ENCODE assay signal across 10 mouse cellular contexts in the genomic region with DNA sequence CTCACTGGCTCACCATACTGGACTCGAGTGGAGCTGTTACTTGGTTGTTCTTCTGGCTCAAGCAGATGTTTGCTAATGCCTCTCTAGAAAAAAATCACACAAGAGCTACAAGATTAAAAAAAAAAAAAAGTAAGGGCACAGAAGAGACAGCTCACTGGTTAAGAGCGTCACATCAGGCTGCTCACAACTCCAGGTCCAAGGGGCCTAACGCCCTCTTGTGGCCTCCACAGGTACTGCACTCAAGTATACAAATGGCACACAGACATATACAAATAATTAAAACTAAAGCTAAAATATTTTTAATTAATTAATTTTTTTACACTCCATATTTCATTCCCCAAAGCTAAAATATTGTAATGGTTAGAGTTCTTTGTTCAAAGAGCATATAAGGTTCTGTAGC. TPM values are rescaled to one million over a fixed set of nuclear protein-coding genes. Genes with fewer than 3 reads are reported as not detected.
DNase-seq lines count a peak whose midpoint lies in the region; TF ChIP-seq lines count a peak whose summit lies in the region.
"Had no signal": no experiment of that assay in that cellular context is flagged by ENCODE, and none has a peak within 500 bp of the region (broad histone marks: within the 10 kb centered on the region; RNA-seq: fewer than 3 reads in every experiment).

No protein-coding gene starts in this region.

- H3K4me1 ChIP-seq in bone marrow, adult 2 months (ENCODE audit: control insufficient read depth, insufficient read depth, low read length): no peaks in the 10 kb centered on the region

- no peak for TF ChIP-seq POLR2A in bone marrow, adult 2 months (IDR thresholded peaks at IDR 0.05; ENCODE audit: borderline replicate concordance, control insufficient read depth, low read depth, low read length)

- peak; percentile 75 for TF ChIP-seq CTCF in layer of hippocampus, adult 2 months (conservative IDR thresholded peaks at IDR 0.05)
- TF ChIP-seq CTCF in bone marrow, adult 2 months (IDR thresholded peaks at IDR 0.05; ENCODE audit: control insufficient read depth, insufficient read depth, low read length): peak; percentile 55

- H3K27ac ChIP-seq in layer of hippocampus, adult 2 months: no peak overlapping the region
- H3K27ac ChIP-seq in bone marrow, adult 2 months (ENCODE audit: control insufficient read depth, insufficient read depth, low read depth, low read length, poor library complexity): no peak overlapping the region
- H3K27ac ChIP-seq: hindbrain, embryonic 14.5 days had no signal

- no peak for DNase-seq in layer of hippocampus, adult 2 months (ENCODE audit: low spot score in 2 of 2)
- DNase-seq in layer of hippocampus, postnatal 10 days (ENCODE audit: low spot score in 2 of 2): no peak
- DNase-seq in thymus, postnatal 4 days: peak; percentile 55
- no peak for DNase-seq in thymus, adult 18-20 months
- DNase-seq in left cerebral cortex, adult 9 months (ENCODE audit: low spot score in 2 of 2): no peak
- DNase-seq in heart, postnatal 4 days: no peak
- DNase-seq: left cerebral cortex, postnatal 4 days; lung, postnatal 36 days had no signal

- H3K4me3 ChIP-seq in layer of hippocampus, adult 2 months: no peak overlapping the region
- no peak overlapping the region for H3K4me3 ChIP-seq in bone marrow, adult 2 months (replicated peaks; ENCODE audit: control insufficient read depth, low read depth, low read length)

- WGBS in bone marrow, adult 2 months: 54% methylated on average over 3 of the region's 3 CpGs

RNA-seq across cellular contexts. Expression of gene Ano6, which starts 3.1 kb away (rescaled TPM):
- 10 to 100 TPM; 26.9 to 32.4 TPM for total RNA-seq in layer of hippocampus, adult 2 months (2021)
- total RNA-seq in layer of hippocampus, postnatal 10 days (2021): 10 to 100 TPM; 26.7 to 27.7 TPM
- 9.0 and 24.4 TPM in 2 replicates for polyA plus RNA-seq in bone marrow, adult 2 months (2011; ENCODE audit: insufficient read depth, insufficient read length, low replicate concordance, missing spikeins)
- 10 to 100 TPM; 43.2 to 46.6 TPM for total RNA-seq in heart, postnatal 4 days (2021)
